Mouse (Mus musculus) activated CD4-positive, CD25-positive, alpha-beta regulatory T cell, adult 4 months (primary cell): ENCODE results near the gene Glt6d1. TPM values are rescaled to one million over a fixed set of nuclear protein-coding genes. Genes with fewer than 3 reads are reported as not detected.
"Not testable (repeated sequence)": the region's sequence is repeated elsewhere in the genome, so short reads cannot be mapped to it uniquely, and the experiment has no call there.

Experiments
- ATAC-seq: one replicate; pipeline ENCODE4 v1.8.0; 2017
- polyA plus RNA-seq, 2 experiments: library from polyadenylated mRNA; unstranded; fragments of 100-300 nt; shearing (Covaris generic); gene quantifications; one replicate each; pipeline ENCODE4 v1.2.1; 2017

Glt6d1 gene
- polyA plus RNA-seq = not detected

DNA sequence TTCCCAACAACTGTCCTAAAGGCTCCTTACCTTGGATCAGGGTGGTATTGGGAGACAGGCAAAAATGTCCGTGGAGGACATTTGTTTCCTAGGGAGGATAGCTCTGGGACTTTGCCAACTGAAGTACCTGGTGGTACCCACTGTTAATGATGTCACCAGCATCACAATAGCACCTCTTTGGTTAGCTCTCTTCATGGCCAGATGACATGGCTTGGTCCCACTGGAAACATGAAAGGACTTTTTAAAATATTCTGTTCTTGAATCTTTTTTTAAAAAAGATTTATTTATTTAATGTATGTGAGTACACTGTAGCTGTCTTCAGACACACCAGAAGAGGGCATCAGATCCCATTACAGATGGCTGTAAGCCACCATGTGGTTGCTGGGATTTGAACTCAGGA is at the start of gene Glt6d1:
Gene Glt6d1 (minus strand): TSS at position 101 of the 400 bp plus-strand sequence.
- ATAC-seq = not testable (repeated sequence)

DNA sequence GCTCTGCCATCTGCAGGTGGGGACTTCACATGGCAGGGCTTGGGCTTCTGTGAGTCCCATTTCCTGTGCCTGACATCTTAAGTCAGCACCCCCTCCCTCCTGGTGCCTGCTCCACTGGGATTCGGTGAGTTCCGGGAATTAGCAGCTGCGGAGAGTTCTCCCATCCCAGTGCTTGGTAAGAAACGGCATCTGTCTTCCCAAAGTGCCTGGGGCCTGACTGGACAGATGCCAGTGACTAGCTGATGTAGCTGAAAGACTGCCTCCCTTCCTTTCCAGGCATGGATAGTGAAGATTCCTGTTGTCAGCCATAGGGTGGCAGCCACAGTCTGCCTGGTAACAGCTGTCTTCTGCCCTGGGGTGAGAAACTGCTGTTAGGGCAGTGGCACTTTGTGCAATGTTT is 49.8 kb upstream of the Glt6d1 start:
- no peak for ATAC-seq

DNA sequence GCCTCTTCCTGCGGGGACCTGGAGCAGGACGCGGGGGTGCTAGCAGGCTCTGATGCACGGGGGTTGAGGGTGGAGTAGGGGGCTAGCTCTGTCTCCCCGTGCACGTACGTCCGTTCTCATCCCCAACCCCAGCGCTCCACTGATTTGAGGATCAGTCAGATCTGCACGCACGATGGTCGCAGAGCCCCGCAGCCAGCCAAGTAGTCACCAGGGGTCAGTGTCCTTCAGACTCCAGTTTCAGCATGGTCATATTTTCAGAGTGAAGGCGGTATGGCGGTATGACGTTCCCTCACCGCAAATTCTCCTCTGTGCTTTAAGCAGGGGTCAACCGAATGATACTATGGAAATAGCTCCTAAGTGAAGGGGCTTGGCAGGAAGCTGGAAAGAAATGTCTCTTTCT is 48.6 kb upstream of the Glt6d1 start:
- ATAC-seq = no peak

DNA sequence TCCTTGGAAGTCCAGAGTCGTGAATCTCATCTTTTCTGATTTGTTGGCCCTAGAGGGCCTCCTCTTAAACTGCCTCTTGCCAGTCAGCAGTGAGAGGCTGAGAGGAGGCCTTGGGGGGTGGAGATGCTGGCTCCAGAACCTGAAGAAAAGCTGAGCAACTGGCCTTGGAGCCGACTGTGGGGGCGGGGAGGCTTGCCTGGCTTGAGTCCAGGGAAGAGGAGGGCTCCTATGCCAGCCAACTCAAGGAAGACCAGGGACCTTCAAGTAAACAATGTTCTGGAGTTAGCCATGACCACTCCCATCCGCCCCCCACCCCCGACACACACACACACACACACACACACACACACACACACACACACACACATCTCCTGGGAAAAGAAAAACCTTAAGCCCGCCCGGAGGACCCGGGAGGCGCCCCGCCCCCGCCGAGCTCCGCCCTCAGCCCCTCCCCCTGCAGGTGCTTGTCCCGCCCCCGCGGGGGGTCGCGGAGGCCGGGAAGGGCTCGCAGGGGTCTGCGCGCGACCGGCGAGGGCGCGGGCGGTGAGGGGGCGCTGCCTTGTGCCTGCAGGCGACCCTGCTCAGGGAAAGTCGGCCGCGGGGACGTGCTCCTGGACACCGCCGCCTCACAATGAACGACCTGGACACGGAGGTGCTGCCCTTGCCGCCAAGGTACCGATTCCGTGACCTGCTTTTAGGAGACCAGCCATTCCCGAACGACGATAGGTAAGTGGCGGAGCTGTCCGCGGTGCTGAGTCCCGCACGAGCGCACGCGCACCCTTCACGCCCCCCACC is 47.9 kb upstream of the Glt6d1 start, which contains the start of gene Kcnt1:
Gene Kcnt1 (plus strand): TSS at position 398 of the 795 bp plus-strand sequence.
- ATAC-seq = no peak

DNA sequence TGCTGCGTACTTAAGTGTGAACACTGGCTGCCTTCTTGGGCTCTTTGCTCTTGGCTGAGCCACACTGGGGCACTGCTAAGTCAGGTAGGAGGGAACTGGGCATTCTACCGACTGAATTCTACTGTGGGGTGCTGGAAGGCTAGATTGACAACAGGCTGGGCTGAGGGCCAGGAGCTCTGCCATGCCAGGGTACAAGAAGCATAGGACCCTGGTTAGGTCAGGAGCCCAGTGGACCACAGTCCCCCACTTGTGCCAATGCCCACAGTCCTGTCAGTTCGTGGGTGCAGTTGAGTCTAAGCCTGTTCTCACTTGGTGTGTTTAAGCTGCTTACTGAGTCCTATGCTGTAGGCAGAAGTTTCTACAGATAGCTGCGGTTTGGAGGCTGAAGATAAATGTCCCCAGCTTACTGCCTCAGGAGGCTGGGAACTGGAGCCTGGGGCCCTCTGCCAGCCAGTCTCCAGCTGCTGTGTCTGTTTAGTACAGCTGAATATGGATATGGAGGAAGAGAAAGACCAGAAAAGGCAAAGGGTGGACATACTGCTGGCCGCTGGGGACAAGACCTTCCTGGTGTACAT is 47.1 kb upstream of the Glt6d1 start:
- ATAC-seq = no peak

DNA sequence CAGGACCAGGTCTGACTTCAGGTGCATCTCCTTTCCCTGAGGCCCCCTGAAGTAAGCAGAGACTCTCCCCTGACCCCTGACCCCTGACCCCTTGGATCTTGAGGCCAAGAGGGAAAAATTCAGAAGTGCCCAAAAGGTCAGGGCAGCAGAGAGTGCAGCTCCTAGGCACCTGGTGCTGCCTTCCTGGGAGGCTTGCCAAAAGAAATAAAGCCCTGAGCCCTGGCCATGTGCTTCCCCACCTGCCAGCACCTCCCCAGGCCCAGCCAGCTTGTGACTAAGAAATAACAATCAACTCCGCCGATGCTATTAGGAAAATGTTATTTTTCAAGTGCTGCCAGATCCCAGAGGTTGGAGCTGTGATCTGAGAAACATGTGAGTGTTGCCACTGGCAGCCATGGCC is 46.4 kb upstream of the Glt6d1 start:
- ATAC-seq = no peak

DNA sequence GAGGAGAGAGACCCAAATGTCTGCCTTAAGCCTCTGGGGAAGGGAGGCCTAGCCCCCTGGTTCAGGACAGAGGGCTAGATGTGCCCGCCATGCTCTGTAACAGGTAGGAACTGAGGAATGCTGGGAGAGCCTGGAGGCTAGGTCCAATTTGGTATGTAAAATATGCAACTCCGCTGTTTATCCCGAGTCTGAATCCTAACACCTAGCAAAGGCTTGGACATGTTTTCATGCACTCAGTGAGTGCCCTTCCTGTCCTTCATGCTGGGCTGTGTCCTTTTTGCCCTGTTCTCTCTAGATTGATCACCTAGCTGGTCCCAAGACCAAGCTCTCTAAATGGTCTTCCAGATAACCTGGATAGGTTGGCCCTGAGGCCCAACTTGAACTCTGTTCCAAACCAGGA is 44.2 kb upstream of the Glt6d1 start:
- no peak for ATAC-seq

DNA sequence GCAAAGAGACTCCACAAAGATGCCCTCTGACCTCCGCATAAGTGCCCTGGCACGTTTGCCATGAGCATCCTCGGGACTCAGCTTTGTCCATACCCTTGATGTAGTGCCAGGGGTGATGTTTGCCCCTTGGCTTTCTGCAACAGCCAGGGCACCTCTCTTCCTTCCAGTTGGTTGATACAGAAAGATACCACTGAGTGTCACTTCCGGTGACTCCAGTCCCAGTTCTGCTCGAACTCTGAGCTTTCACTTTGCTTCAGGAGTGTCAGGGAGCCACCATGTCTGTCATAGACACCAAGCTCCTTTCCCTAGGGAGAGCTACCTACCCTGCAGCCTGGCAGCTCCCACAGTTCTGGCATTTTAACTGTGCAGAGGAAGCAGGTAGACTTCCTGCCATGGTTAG is 38.4 kb upstream of the Glt6d1 start:
- ATAC-seq = peak; percentile 68

DNA sequence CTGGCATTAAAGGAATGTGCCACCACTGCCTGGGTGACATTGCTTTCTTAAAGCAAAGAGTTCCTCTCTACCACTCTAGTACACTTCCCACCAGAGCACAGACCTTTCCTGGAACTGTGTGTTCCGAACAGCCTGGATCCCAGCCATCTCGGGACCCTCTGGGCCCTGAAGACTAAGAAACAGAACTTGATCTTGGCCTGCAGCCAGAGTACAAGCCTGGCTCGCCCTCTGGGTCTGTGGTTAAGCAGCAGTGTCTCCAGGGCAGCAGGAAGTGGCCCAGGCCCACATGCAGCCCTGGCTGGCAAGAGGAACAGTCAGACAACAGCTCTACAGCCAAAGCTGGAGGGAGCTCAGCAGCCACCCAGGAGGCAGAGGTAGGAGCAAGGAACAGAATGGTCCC is 37.0 kb upstream of the Glt6d1 start:
- peak; percentile 65 for ATAC-seq

DNA sequence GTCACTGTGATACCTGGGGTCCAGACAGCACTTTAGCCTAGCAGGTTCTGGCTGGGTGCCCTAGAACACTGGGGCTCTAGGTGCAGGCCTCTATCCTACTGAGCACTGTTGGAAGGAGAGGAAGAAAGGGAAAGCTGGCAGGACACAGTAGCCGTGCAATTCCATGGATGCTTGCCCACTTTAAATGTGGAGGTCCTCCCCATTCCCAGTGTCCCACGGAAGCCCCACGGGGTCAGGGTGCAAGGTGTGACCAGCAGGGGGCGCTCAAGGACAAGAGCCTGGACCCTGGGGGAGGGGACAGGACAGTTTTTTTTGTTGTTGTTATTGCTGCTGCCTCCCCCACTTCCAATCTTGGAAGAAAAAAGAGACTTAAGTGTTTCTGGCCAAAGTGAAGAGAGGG is 34.7 kb upstream of the Glt6d1 start:
- ATAC-seq = peak; percentile 25

DNA sequence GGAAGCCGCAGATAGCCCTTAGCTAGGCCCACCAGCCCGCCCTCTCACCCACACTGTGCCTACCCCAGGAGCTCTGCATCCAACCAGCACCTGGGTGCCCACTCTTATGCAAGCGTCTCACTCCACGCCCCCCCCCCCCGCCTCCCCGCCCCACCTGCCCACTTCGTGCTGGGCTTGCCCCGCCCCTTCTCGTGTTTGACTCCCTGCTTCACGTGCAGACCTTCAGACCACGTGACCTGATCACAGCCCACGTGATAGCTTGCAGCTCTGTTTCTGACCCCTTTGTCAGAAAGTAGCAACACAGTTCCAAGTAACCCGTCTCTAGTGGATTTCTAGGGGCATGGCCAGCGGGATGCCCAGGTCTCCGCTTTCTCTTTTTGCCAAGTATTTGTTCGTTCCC is 31.6 kb upstream of the Glt6d1 start, which contains the start of gene Sohlh1:
Gene Sohlh1 (minus strand): TSS at position 23 of the 400 bp plus-strand sequence.
- no peak for ATAC-seq

DNA sequence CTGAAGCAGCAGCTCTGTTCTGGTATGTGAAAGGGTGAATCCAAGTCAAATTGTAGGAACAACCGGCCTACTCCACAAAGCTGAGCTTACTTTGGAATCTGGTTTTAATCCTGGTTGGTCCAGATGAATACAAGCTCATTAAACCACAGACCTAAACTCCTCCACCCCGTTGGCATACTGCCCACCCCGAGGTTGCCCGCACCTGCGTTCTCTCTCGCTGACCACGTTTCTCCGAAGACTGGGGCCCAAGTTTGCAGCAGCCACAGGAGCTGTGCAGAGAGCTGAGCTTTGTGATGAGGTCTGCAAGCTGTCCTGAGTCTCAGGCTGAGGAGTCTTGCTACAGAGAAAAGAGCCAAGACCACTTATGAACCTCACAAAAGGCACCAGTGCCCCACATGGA is 30.9 kb upstream of the Glt6d1 start:
- no peak for ATAC-seq

DNA sequence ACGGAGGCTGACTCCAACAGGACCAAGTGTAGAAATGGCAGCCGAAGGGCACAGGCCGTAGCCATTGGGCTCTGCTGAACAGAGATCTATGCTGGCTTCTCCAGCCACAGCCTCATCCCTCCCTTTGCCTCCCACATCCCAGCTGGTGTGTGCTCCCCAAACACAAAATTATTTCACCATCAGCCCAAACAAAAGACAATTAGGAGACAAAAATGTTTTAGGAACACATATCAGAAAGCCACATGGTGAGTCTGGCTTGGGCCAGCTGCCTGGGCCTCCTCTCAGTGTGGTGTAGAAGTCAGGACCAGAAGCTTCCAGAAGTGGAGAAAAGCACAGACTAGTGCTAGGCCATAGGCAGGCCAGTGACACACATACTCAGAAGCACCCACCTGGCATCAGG is 28.4 kb upstream of the Glt6d1 start:
- ATAC-seq = no peak

DNA sequence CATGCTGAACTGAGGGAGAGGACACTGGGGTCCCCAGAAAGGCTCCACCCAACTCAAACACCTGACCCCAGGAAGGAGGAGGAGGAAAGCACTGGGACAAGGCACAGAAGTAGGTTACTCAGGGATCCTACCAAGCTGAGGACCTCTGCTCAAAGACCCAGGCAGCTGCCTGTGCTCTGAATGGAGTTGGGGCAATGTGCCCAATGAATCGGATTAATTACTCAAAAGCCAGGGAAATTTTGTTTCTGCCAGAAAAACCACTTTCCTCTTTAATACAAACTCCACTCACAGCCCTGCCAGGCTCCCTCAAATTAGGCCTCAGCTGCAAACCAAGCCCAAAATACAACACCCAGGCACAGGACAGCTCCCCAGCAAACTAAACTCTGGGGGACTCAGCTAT is 27.1 kb upstream of the Glt6d1 start:
- ATAC-seq = no peak

DNA sequence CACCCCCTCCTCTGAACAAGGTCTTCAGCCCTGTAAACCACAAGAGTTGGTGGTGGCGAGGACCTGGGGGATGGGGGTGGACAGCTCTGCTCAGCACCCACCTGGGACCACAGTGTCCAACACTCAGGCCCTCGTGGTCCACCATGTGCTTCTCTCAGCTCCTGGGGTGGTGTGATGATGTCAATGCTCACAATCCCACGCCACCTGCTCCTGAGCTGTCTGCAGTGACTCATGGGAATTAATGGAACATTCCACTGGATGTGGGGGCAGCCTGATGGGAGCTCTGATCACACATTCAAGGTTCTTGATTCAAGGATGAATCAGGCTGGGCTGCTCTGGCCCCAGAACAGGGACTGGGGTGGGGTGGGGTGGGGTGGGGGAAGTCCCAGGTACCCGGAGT is 26.5 kb upstream of the Glt6d1 start:
- ATAC-seq = no peak

DNA sequence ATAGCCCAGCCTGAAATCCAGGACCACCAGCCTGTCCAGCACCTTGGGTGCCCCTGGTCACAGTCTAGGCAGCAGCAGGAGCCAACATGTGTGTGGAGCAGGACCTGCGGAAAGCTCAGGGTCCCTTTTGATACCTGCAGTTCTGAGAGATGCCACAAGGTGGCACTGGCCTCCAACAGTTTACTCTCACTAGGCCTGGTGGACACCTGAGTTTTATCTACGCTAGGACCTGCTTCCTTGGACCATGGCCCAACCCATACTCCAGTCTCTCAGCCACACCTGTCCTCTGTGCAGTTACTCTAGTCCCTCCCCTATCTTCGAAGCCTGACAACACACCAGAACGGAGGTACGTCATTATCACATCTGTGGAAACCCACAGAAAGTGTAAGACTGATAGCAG is 20.6 kb upstream of the Glt6d1 start:
- peak; percentile 23 for ATAC-seq

DNA sequence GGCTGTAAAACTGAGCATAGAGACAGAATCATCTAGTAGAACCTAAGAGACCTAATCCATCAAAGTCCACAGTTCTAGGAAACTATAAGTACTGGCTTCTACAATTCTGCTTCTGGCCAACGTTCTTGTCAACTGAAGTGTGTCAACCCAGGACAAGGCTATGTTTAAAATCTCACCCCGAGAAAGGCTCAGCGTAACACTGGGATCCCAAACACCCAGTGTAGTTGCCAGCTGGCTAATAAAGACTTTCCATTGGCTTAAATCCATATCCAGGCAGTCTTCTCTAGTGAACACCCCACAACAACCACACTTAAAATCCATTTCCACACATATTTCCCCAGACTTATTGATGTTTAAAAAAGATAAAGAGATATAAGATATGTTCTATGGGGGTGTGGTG is 15.1 kb upstream of the Glt6d1 start:
- ATAC-seq = no peak

DNA sequence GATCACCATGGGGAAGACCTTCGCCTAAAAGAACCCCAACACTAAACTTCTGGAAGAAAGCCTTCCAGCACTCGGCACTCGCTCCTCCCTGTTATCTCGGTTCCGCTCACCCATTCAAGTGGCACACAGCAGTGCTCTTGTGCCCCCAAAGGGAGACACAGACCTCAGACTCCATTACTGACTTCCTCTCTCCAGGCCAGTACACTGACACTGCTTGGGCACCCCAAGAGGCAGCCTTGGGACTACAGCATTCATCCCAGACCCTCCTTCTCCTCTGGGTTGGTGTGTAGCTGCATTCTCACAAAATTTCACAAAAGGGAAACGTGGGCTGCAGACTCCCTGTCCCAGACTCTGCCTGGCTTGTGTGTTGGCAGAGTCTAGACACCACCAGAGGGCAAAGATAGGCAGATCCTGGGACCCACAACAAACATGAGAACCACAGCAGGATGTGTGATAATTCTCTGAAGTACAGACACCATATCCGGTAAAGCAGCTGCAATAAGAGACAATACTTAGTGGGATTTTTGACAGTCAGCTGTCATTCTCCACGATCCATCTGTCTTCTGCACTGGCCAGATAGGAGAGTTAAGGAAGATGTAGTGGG is 12.8 kb upstream of the Glt6d1 start:
- peak; percentile 40 for ATAC-seq

DNA sequence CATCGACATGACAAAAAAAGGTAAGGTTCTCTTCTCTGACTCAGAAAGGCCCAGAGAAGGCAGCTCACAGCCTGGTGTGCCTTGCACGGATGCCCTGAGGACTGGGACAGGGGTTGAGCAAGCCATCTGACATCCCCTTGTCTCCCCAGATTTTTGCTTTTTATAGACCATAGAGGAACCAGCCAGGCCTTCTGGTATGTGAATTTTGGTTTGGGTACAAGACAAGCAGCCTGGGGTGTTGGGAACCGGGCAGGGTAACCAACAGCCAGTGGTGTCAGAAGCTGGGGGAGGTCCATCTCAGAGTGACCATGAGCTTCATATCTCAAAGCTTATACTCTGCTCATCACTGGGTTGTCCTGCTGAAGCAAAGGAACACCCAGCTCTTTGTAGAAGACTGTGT is 9.1 kb upstream of the Glt6d1 start:
- ATAC-seq = no peak

DNA sequence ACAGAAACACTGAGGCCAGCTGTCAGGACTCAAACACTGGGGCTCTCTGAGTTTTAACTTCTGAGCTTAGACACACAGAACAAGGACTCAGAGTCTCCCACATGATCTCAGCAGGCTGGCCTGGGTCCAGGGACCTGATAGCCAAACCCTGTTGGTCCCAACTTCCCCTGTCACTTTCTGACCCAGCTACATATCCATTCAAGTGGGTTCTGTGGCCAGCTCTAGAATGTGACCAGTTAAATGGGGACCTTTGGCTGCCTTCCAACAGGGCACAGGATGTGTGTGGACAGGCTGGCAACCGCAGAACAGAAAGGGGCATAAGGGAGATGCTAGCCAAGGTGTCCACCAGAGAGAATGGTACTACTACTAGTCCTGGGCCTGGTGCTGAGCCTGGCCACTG is 7.2 kb upstream of the Glt6d1 start, which contains the start of gene Lcn9:
Gene Lcn9 (plus strand): TSS at position 348 of the 400 bp plus-strand sequence.
- ATAC-seq = no peak

DNA sequence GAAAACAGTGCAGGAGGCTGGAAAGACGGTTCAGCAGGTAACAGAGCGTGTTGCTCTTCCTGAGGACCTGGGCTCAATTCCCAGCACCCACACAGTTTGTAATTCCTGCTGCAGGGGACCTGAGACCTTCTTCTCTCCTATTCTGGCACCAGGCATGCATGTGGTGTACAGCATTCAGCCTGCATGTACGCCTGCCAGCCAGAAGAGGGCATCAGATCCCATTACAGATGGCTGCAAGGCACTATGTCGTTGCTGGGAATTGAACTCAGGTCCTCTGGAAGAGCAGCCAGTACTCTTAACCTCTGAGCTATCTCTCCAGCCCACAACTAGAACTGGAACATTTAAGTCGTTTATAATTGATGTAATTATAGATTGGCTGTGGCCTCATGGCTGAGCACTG is 2.3 kb downstream of the Glt6d1 start:
- ATAC-seq = no peak

DNA sequence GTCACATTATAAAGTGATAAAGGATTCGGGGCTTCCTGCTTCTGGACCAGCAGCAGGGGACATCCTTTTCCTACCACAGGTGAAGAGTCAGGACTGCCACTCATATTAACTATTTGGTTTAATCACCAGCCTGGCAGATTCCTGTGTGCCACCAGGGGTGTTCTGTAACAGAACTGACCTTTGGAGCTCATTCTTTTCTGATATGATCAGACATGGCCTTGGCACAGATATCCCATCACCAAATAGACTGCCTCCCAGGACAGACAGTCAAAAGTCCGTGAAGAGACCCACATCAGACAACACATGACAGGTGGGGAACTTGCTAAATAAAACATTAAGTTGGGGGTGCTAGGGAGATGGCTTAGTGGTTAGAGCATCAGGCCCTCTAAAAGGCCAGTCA is 3.9 kb downstream of the Glt6d1 start:
- no peak for ATAC-seq

DNA sequence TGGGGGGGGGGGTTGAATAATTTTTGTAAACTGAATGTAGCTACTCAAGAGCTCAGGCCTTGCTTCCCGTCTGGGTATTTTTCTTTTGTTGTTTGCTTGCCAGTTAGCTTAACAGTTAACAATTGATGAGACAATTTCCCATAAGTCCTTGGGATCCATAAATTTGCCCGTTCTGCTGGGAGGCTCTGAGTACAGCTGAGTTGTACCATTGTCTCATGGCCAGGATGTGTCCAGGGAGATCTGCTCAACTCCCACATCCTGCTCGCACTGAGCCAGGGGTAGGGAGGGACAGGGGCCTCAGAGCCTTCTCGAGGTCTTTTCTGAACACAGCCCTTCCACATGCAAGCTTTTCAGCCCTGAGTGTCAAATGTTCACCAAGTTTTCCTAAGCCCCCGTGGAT is 17.6 kb downstream of the Glt6d1 start:
- ATAC-seq = no peak

DNA sequence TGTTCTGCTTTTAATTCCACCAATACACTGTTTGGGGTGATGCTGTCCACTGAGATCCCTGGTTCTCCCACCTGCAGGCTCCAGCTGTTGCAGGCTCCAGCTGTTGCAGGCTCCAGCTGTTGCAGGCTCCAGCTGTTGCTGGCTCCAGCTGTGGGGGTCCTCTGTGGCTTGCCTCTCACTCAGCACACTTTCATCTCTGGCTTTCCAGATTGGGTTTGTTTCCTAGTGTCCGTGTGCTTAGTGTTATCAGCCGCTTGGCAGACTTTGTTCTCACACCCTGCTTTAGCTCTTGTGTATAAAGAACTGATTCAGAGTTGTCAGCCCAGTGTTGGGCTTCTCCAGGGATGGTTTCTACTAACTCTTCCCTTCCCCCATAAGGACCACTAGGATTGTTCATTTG is 18.0 kb downstream of the Glt6d1 start:
- ATAC-seq = no peak
